Mouse (Mus musculus) cerebellum, adult 11-12 months (tissue): ENCODE data around the gene Nsfl1c.

ENCODE experiments used
- DNase-seq: peaks from one replicate; pipeline ENCODE4 v3.0.0; 2022

Nsfl1c gene

GRCm38 (mm10) chr2:151544673-151545072, 50.7 kb downstream of the Nsfl1c start:
- no peak for DNase-seq

GRCm38 (mm10) chr2:151546571-151546970, 52.6 kb downstream of the Nsfl1c start:
- no peak for DNase-seq

GRCm38 (mm10) chr2:151549615-151550121, 55.7 kb downstream of the Nsfl1c start:
- no peak for DNase-seq
